Mouse (Mus musculus) neural tube, embryonic 11.5 days (tissue): Measurements from ENCODE around the gene Adamts18. TPM values are rescaled to one million over a fixed set of nuclear protein-coding genes. Genes with fewer than 3 reads are reported as not detected.

Source experiments
- ATAC-seq: fragments of 200-750 bp; cut with Nextera tagmentation; 2 replicates; pipeline ENCODE4 v1.8.0; 2017; ENCODE audit warnings: moderate number of reproducible peaks, mild to moderate bottlenecking, moderate TSS enrichment, moderate library complexity; ENCODE audit not compliant: insufficient read depth, low FRiP score, low TSS enrichment
- DNase-seq: peaks from one replicate; pipeline ENCODE4 v3.0.0-alpha.2; 2015; ENCODE audit warnings: low spot score
- H3K27ac ChIP-seq: fragments of 300-500 bp; sonication (generic); 2 replicates; pipeline ENCODE4 v1.5.1; 2014; ENCODE audit warnings: low read depth, mild to moderate bottlenecking, low read length
- H3K27me3 ChIP-seq: fragments of 300-500 bp; sonication (generic); 2 replicates; pipeline ENCODE4 v1.6.1; 2014; ENCODE audit warnings: mild to moderate bottlenecking, low read length, mixed read lengths; ENCODE audit not compliant: control insufficient read depth, insufficient read depth
- H3K36me3 ChIP-seq: fragments of 300-500 bp; sonication (generic); 2 replicates; pipeline ENCODE4 v1.6.1; 2014; ENCODE audit warnings: mild to moderate bottlenecking, low read length, moderate library complexity, mixed read lengths; ENCODE audit not compliant: control insufficient read depth, insufficient read depth
- H3K4me1 ChIP-seq: fragments of 300-500 bp; sonication (generic); 2 replicates; pipeline ENCODE4 v1.6.1; 2014; ENCODE audit warnings: low read length, mixed read lengths; ENCODE audit not compliant: control insufficient read depth, insufficient read depth
- H3K4me2 ChIP-seq: fragments of 300-500 bp; sonication (generic); 2 replicates; pipeline ENCODE4 v1.6.1; 2014; ENCODE audit warnings: low read depth, mild to moderate bottlenecking, moderate library complexity
- H3K4me3 ChIP-seq: fragments of 300-500 bp; sonication (generic); 2 replicates; pipeline ENCODE4 v1.5.1; 2014; ENCODE audit warnings: low read depth, low read length
- H3K9ac ChIP-seq: fragments of 300-500 bp; sonication (generic); 2 replicates; pipeline ENCODE4 v1.6.1; 2014; ENCODE audit warnings: mild to moderate bottlenecking, low read length
- H3K9me3 ChIP-seq: fragments of 300-500 bp; sonication (generic); 2 replicates; pipeline ENCODE4 v1.6.1; 2016; ENCODE audit warnings: low read length; ENCODE audit not compliant: control insufficient read depth
- WGBS: fragments of 180-500 bp; shearing (Covaris S2); extraction: QIAGEN DNeasy Blood & Tissue Kit; methylation state at CpG from one replicate; pipeline ENCODE4 v1.1.7; 2014; 5-methylcytosine and 5-hydroxymethylcytosine counted together
- polyA plus RNA-seq: library from polyadenylated mRNA; unstranded; fragments of >200 nt; fragmentation: Nextera tagmentation; extraction: Ambion mirVana; gene quantifications from 2 replicates; pipeline ENCODE4 v1.2.1, GENCODE M21; 2014

Adamts18 gene
- polyA plus RNA-seq, 1 experiment from 2014 or later: 0.86 TPM

- Histone ChIP-seq H3K36me3 (no peaks in the 10 kb centered on the region), H3K27ac (no peak overlapping the region), H3K4me2 (no peak overlapping the region), H3K4me3 (no peak overlapping the region), H3K9me3 (no peaks in the 10 kb centered on the region), H3K4me1 (no peaks in the 10 kb centered on the region), H3K9ac (no peak overlapping the region), H3K27me3 (no peaks in the 10 kb centered on the region)
- ATAC-seq (no peak), DNase-seq (no peak)
- WGBS: 90% methylated on average over 6 of the region's 6 CpGs
Measured at GRCm38 (mm10) chr8:113872436-113872835, 23.9 kb upstream of the Adamts18 start.

GRCm38 (mm10) chr8:113866530-113866929 lies 18.0 kb upstream of the Adamts18 start:
- no peaks in the 10 kb centered on the region for H3K4me1 ChIP-seq
- H3K9me3 ChIP-seq: no peaks in the 10 kb centered on the region
- 77% methylated on average over 4 of the region's 4 CpGs for WGBS
- no peak overlapping the region for H3K27ac ChIP-seq
- H3K9ac ChIP-seq: no peak overlapping the region
- no peaks in the 10 kb centered on the region for H3K36me3 ChIP-seq
- H3K4me3 ChIP-seq: no peak overlapping the region
- H3K27me3 ChIP-seq: no peaks in the 10 kb centered on the region
- ATAC-seq (no peak), DNase-seq (no peak)
- H3K4me2 ChIP-seq: no peak overlapping the region

- no peaks in the 10 kb centered on the region for H3K9me3 ChIP-seq
- no peaks in the 10 kb centered on the region for H3K27me3 ChIP-seq
- no peaks in the 10 kb centered on the region for H3K4me1 ChIP-seq
- H3K36me3 ChIP-seq: no peaks in the 10 kb centered on the region
- H3K4me2 ChIP-seq: no peak overlapping the region
- DNase-seq (no peak), ATAC-seq (no peak)
- H3K4me3 ChIP-seq: no peak overlapping the region
- WGBS: 89% methylated on average over 13 of the region's 13 CpGs
- no peak overlapping the region for H3K9ac ChIP-seq
- H3K27ac ChIP-seq: no peak overlapping the region
Measured at GRCm38 (mm10) chr8:113865326-113866093, 17.0 kb upstream of the Adamts18 start.

DNA sequence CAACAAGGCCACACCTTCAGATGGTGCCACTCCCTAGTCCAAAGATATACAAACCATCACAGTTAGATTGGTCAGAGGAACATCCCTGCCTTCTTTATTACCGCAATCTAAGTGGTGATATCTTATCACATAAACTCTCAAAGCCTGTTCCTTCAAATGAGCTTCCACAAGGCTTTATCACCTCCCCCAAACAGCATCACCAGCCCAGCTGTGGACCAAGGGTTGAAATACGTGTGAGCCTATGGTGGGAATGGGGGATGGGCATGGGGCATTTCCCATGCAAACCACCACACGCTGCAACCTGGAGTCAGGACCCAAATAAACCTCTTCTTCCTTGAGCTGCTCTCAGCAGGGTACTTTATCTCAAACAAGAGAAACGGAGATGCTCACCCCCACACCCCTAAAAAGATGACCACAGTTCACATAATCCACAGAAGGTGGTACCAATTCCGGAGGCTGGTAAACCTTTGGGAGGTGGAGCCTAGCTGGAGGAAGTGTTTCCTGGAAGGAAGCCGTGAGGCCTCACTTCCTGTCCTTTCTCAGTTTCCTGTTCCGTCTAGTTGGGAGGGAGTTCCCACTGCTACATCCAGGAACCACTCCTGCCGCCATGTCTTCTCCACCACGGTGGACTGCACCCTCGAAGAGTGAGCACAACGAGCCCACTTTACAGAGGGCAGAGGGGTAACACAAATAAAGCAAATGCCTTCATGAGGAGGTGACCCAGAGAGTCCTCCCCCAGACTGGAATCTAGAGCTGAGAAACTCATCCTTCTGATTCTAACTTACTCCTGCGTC lies 11.5 kb upstream of the Adamts18 start:
- Histone ChIP-seq H3K36me3 (no peaks in the 10 kb centered on the region), H3K27ac (no peak overlapping the region), H3K9ac (no peak overlapping the region), H3K9me3 (no peaks in the 10 kb centered on the region), H3K4me1 (no peaks in the 10 kb centered on the region; the same call in 1 of the 2 replicates), H3K27me3 (no peaks in the 10 kb centered on the region), H3K4me3 (no peak overlapping the region), H3K4me2 (no peak overlapping the region)
- DNase-seq (no peak), ATAC-seq (no peak)
- 91% methylated on average over 12 of the region's 12 CpGs for WGBS

DNA sequence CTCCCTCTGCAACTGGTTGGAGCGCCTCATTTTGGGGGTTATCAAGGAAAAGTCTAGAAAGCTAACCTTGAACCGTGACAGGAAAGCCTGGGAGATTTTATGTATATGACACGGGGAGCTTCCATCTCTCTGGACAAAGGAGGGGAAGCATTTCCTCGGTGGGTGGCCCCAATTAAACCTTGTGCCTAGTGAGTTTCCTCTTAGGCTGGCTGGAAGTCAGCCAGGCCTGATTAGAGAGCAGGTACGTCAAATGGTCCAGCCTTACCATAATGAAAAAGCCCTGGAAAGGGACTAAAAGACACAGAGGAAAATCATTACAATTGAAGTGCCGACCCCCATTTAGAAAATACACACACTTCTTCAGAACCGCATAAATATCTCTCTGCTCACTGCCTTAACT lies 10.3 kb upstream of the Adamts18 start:
- Histone ChIP-seq H3K9me3 (no peaks in the 10 kb centered on the region), H3K4me3 (no peak overlapping the region), H3K27ac (no peak overlapping the region), H3K4me2 (no peak overlapping the region), H3K36me3 (no peaks in the 10 kb centered on the region), H3K4me1 (no peaks in the 10 kb centered on the region; the same call in 1 of the 2 replicates), H3K27me3 (no peaks in the 10 kb centered on the region), H3K9ac (no peak overlapping the region)
- no peak for DNase-seq
- ATAC-seq: no peak
- WGBS: 72% methylated on average over 7 of the region's 7 CpGs

DNA sequence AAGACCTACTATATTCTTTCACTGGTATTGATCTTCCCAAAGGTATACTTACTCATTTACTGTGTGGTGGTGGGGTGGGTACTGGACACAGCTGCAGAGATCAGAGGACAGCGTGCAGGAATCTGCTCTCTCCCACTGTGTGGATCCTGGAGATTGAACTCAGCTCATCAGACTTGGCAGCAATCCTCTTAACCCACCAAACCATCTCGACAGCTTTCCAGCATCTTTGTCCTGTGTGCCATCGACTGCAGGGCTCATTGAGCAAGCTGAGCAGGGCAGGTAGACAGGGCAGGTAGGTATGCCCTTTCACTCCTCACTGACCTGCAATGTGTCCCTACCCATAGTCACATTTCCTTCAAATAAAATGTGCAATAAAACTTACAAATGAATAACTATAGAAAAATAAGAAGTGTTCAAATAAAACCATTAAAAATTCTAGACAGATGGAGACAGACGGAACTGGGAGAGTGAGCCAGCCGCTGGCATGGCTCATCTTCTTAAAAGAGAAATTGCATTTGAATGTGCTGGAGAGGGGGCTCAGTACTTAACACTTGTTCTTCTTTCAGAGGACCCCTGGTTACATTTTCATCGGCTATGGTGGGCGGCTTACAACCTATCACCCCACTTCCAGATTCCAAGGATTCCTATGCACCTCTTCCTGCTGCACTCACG lies 6.2 kb upstream of the Adamts18 start:
- Histone ChIP-seq H3K9me3 (no peaks in the 10 kb centered on the region), H3K4me2 (no peak overlapping the region), H3K4me1 (no peaks in the 10 kb centered on the region; the same call in 1 of the 2 replicates), H3K4me3 (no peak overlapping the region), H3K36me3 (no peaks in the 10 kb centered on the region), H3K27ac (no peak overlapping the region), H3K9ac (no peak overlapping the region), H3K27me3 (peaks cover 6% of the 10 kb centered on the region; the same call in 1 of the 2 replicates)
- DNase-seq (no peak), ATAC-seq (no peak)
- WGBS: 78% methylated on average over 8 of the region's 8 CpGs

DNA sequence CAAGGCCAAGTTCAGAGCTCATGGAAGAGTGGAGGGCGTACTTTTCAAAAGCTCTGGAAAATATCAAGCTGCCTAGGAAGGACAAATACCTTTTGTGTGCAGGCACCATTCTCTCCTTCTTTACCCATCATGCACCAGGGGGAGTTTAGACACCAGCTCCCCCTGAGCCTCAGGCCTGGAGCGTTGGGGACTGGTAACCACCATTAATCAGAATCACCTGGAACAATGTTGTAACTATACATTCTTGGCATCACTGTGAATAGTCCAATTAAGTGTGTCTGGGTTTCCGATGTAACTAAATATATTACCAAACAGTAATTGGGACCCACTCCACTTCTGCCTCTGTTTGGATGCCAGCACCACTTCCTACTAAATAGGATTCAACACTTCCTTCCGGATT lies 5.2 kb upstream of the Adamts18 start:
- WGBS: 79% methylated on average over 4 of the region's 4 CpGs
- Histone ChIP-seq H3K36me3 (no peaks in the 10 kb centered on the region), H3K9me3 (no peaks in the 10 kb centered on the region), H3K9ac (no peak overlapping the region), H3K4me2 (no peak overlapping the region), H3K27ac (no peak overlapping the region), H3K27me3 (peaks cover 13% of the 10 kb centered on the region), H3K4me1 (no peaks in the 10 kb centered on the region; the same call in 1 of the 2 replicates), H3K4me3 (no peak overlapping the region)
- no peak for DNase-seq
- ATAC-seq: no peak

- Histone ChIP-seq H3K27me3 (peaks cover 31% of the 10 kb centered on the region), H3K4me3 (no peak overlapping the region), H3K36me3 (no peaks in the 10 kb centered on the region), H3K27ac (no peak overlapping the region), H3K4me2 (no peak overlapping the region), H3K9ac (no peak overlapping the region), H3K9me3 (no peaks in the 10 kb centered on the region), H3K4me1 (no peaks in the 10 kb centered on the region)
- WGBS: 44% methylated on average over 4 of the region's 4 CpGs
- DNase-seq (no peak), ATAC-seq (no peak)
Measured at GRCm38 (mm10) chr8:113851655-113852054, 3.1 kb upstream of the Adamts18 start.
